Mouse (Mus musculus): Measurements from ENCODE around the gene Ptprg. TPM values are rescaled to one million over a fixed set of nuclear protein-coding genes. Genes with fewer than 3 reads are reported as not detected.
A peak's percentile ranks its signal among the peaks of the same experiment; 100 is the strongest.

The Ptprg gene
- polyA plus RNA-seq (2012; rRNA removed): 22.0 and 24.4 TPM in 2 replicates

DNA sequence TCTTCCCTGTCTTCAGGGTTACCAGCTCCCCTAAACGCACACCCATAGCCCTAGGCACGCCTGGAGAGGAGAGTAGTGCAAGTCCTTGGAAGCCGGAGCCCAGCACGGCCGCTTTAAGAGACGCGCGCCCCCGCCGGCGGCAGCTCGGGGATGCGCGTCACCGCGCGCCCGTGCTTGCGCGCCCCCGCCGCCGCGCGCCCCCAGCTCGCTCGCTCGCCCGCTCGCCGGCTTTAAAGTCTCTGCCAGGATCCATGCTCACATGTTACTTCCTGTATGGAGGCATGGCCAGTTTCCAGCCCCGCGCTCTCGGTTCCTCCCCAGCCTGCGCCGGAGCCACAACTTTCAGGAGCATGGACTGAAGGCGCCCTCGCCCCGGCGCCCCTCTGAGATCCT is at the start of gene Ptprg:
TSS of gene Ptprg (plus strand) at position 260 of the 393 bp plus-strand sequence.
- Histone ChIP-seq H3K4me3 (replicated peaks; ENCODE audit: insufficient read depth, low read depth, low read length) (peak within 1 kb of the TSS; percentile 97), H3K27me3 (ENCODE audit: control insufficient read depth, insufficient read depth, low read length) (no peaks in the 10 kb centered on the region), H3K27ac (ENCODE audit: insufficient read depth, low read length) (peak within 1 kb of the TSS; percentile 80), H3K4me1 (ENCODE audit: control insufficient read depth, insufficient read depth, low read length) (no peaks in the 10 kb centered on the region)
- no peak for TF ChIP-seq CTCF (IDR thresholded peaks at IDR 0.05; ENCODE audit: borderline replicate concordance, insufficient read depth, low read depth, low read length)
- TF ChIP-seq POLR2A (IDR thresholded peaks at IDR 0.05; ENCODE audit: borderline replicate concordance, insufficient read depth, low read length): peak; percentile 55; the same call in 1 of the 2 replicates
- under 1% methylated on average over 40 of the region's 40 CpGs for WGBS
- peak; percentile 89 to 90 for DNase-seq

DNA sequence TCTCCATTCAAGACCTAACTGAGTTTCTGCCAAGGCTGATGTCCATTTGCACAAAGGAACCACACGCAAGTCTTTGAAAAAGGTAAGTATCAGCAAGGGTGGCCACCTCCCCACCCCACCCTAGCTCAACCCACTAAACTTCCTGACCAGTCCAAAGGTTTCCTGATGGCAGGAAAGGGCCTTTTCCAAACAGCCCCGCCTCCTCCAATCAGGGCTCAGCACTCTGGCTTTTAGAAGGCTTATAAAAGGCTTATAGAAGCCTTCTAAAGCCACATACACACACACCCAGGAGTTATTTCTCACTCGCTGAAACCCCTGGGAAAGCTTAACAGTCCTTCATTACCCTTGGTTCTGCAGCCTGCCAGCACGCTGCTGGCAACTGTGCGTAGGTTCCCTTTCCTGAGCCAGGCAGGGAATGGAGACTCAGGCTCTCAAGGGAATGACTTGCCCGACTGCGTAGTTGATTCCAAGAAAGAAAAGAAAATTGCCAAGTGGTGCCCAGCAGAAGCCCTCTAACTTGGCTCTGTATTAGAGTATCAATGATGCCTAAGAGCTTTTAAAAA is 49.4 kb upstream of the Ptprg start:
- TF ChIP-seq POLR2A (IDR thresholded peaks at IDR 0.05; ENCODE audit: borderline replicate concordance, insufficient read depth, low read length) (no peak), CTCF (IDR thresholded peaks at IDR 0.05; ENCODE audit: borderline replicate concordance, insufficient read depth, low read depth, low read length) (no peak)
- WGBS: 18% methylated on average over 7 of the region's 7 CpGs
- Histone ChIP-seq H3K4me3 (replicated peaks; ENCODE audit: insufficient read depth, low read depth, low read length) (no peak overlapping the region), H3K4me1 (ENCODE audit: control insufficient read depth, insufficient read depth, low read length) (no peaks in the 10 kb centered on the region), H3K27ac (ENCODE audit: insufficient read depth, low read length) (no peak overlapping the region), H3K27me3 (ENCODE audit: control insufficient read depth, insufficient read depth, low read length) (no peaks in the 10 kb centered on the region)
- no peak for DNase-seq

DNA sequence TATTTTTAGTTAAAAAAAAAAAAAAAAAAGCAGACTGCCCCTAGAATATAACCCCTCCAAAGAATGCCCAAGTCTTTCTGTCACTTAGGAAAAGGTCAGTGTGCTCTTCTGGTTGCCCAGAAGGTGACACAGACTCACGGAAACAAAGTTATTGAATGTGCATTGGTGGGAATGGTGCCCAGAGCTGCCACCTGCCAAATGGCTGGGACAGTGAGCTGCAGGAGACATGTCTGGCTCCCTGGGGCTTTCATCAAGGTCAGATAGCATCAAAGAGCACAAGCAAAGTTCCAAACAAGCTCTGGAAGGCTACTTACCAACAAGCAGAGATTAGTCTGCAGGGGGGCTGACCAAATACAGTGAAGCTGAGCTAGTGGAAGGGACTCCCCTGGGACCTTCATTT is 43.2 kb upstream of the Ptprg start:
- Histone ChIP-seq H3K27me3 (ENCODE audit: control insufficient read depth, insufficient read depth, low read length) (no peaks in the 10 kb centered on the region), H3K27ac (ENCODE audit: insufficient read depth, low read length) (no peak overlapping the region), H3K4me3 (replicated peaks; ENCODE audit: insufficient read depth, low read depth, low read length) (no peak overlapping the region), H3K4me1 (ENCODE audit: control insufficient read depth, insufficient read depth, low read length) (peaks cover 2% of the 10 kb centered on the region; the same call in 1 of the 2 replicates)
- peak in 1 of 2 experiments; percentile 4 for DNase-seq
- 11% methylated on average over 1 of the region's 1 CpGs for WGBS
- TF ChIP-seq CTCF (IDR thresholded peaks at IDR 0.05; ENCODE audit: borderline replicate concordance, insufficient read depth, low read depth, low read length): no peak
- TF ChIP-seq POLR2A (IDR thresholded peaks at IDR 0.05; ENCODE audit: borderline replicate concordance, insufficient read depth, low read length): no peak

DNA sequence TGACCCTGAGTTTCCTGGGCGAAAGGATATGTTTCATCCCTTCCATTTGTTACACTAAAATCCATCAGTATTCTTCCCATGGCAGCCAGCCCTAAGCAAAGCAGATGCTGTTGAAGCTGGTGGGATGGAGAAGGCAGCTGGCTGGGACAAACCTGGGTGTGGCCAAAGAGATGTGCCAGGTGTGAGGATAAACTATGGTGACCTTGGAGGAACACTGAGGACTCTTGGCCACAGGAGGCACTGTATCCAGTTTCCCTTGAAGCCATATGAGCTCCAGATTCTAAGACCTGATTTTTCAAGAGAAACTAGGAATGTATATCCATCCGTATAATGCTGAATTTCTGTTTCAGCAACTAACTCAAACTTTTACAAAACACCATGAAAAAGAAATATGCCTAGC is 34.2 kb upstream of the Ptprg start:
- no peaks in the 10 kb centered on the region for H3K4me1 ChIP-seq (ENCODE audit: control insufficient read depth, insufficient read depth, low read length)
- no peak overlapping the region for H3K4me3 ChIP-seq (replicated peaks; ENCODE audit: insufficient read depth, low read depth, low read length)
- H3K27ac ChIP-seq (ENCODE audit: insufficient read depth, low read length): no peak overlapping the region
- TF ChIP-seq POLR2A (IDR thresholded peaks at IDR 0.05; ENCODE audit: borderline replicate concordance, insufficient read depth, low read length) (no peak), CTCF (IDR thresholded peaks at IDR 0.05; ENCODE audit: borderline replicate concordance, insufficient read depth, low read depth, low read length) (no peak)
- H3K27me3 ChIP-seq (ENCODE audit: control insufficient read depth, insufficient read depth, low read length): no peaks in the 10 kb centered on the region
- DNase-seq: no peak
- 96% methylated on average over 2 of the region's 2 CpGs for WGBS

DNA sequence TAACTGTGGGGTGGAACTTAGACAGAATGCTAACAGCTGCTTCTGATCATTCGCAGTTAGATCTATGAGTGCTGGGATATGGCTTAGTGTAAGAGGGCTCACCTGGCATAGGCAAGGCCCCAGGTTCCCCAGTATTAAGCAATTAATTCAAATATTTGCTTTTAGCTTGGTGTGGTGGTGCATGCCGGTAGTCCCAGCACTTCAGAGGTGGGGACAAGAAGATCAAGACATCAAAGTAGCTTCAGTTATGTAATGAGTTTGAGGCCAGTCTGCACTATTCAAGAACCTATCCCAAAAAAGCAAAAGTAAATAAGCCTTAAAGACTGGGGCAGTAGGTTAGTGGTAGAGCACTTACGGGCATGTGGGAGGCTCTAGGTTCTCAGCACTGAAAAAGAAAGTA is 30.3 kb upstream of the Ptprg start:
- no peak for DNase-seq
- Histone ChIP-seq H3K27me3 (ENCODE audit: control insufficient read depth, insufficient read depth, low read length) (no peaks in the 10 kb centered on the region), H3K4me1 (ENCODE audit: control insufficient read depth, insufficient read depth, low read length) (no peaks in the 10 kb centered on the region), H3K27ac (ENCODE audit: insufficient read depth, low read length) (no peak overlapping the region), H3K4me3 (replicated peaks; ENCODE audit: insufficient read depth, low read depth, low read length) (no peak overlapping the region)
- 96% methylated on average over 3 of the region's 3 CpGs for WGBS
- no peak for TF ChIP-seq POLR2A (IDR thresholded peaks at IDR 0.05; ENCODE audit: borderline replicate concordance, insufficient read depth, low read length)
- TF ChIP-seq CTCF (IDR thresholded peaks at IDR 0.05; ENCODE audit: borderline replicate concordance, insufficient read depth, low read depth, low read length): no peak

DNA sequence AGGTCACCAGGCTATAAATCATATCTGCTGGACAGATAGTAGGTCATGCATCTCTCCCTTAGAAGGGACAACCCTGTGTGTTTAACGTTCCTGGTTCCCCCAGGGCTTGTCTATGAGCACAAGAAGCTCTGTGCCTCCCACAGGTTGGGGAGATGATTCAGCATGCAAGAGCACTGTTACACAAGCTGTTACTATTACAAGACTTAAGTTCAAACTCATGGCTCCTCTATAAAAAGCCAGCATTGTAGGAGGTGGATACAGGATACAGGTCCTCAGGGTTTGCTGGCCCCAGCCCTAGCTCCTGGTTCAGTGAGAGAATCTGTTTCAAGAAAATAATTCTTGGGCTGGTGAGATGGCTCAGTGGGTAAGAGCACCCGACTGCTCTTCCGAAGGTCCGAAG is 23.7 kb upstream of the Ptprg start:
- Histone ChIP-seq H3K27me3 (ENCODE audit: control insufficient read depth, insufficient read depth, low read length) (no peaks in the 10 kb centered on the region), H3K4me3 (replicated peaks; ENCODE audit: insufficient read depth, low read depth, low read length) (no peak overlapping the region), H3K4me1 (ENCODE audit: control insufficient read depth, insufficient read depth, low read length) (no peaks in the 10 kb centered on the region), H3K27ac (ENCODE audit: insufficient read depth, low read length) (no peak overlapping the region)
- TF ChIP-seq POLR2A (IDR thresholded peaks at IDR 0.05; ENCODE audit: borderline replicate concordance, insufficient read depth, low read length) (no peak), CTCF (IDR thresholded peaks at IDR 0.05; ENCODE audit: borderline replicate concordance, insufficient read depth, low read depth, low read length) (no peak)
- 96% methylated on average over 4 of the region's 4 CpGs for WGBS
- no peak for DNase-seq

DNA sequence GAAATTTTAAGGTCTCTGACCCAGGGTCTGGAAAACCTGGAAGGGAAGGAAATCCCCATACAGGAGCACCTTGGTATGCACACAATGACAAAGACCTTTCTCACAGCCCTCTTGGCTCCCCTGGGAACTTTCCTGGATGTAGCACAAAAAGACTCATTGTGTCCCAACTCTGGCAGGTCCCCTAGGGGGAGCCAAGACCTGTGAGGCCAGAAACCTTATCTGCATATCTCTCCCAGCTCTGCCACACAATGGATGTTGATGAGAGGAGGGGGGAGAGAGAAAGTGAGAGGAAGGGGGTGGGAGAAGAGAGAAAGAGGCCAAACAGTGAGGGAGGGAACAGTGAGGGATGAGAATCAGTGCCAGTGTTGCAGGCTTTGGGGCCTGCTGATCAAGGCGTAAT is 18.9 kb upstream of the Ptprg start:
- TF ChIP-seq CTCF (IDR thresholded peaks at IDR 0.05; ENCODE audit: borderline replicate concordance, insufficient read depth, low read depth, low read length) (no peak), POLR2A (IDR thresholded peaks at IDR 0.05; ENCODE audit: borderline replicate concordance, insufficient read depth, low read length) (no peak)
- WGBS: 59% methylated on average over 1 of the region's 1 CpGs
- H3K27me3 ChIP-seq (ENCODE audit: control insufficient read depth, insufficient read depth, low read length): no peaks in the 10 kb centered on the region

DNA sequence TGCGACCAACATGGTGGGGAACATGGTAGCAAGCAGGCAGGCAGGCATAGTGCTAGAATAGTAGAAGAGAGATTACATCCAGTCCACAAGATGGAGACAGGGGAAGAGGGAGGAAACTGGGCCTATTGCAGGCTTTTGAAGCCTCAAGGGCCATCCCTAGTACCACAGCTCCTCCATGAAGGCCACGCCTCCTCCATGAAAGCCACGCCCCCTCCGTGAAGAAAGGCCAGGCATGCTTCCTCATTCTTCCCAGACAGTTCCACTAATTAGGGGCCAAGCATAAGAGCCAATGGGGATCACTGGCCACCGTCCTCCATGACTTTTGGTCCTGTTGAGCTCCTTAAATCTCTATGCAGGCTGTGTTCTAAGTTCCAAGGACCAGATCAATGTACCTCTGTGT is 17.2 kb upstream of the Ptprg start:
- 84% methylated on average over 5 of the region's 5 CpGs for WGBS
- TF ChIP-seq CTCF (IDR thresholded peaks at IDR 0.05; ENCODE audit: borderline replicate concordance, insufficient read depth, low read depth, low read length): no peak
- TF ChIP-seq POLR2A (IDR thresholded peaks at IDR 0.05; ENCODE audit: borderline replicate concordance, insufficient read depth, low read length): no peak
- Histone ChIP-seq H3K4me1 (ENCODE audit: control insufficient read depth, insufficient read depth, low read length) (no peaks in the 10 kb centered on the region), H3K27ac (ENCODE audit: insufficient read depth, low read length) (no peak overlapping the region), H3K27me3 (ENCODE audit: control insufficient read depth, insufficient read depth, low read length) (no peaks in the 10 kb centered on the region), H3K4me3 (replicated peaks; ENCODE audit: insufficient read depth, low read depth, low read length) (no peak overlapping the region)
- DNase-seq: no peak

More for the DNA sequence above, 18.9 kb upstream of the Ptprg start:
- Histone ChIP-seq H3K4me1 (ENCODE audit: control insufficient read depth, insufficient read depth, low read length) (no peaks in the 10 kb centered on the region), H3K27ac (ENCODE audit: insufficient read depth, low read length) (no peak overlapping the region), H3K4me3 (replicated peaks; ENCODE audit: insufficient read depth, low read depth, low read length) (no peak overlapping the region)
- DNase-seq: no peak

All from cerebellum, adult 2 months (tissue).